Mouse (Mus musculus) liver, adult 2 months (tissue): ENCODE results near the gene C2cd3.

ENCODE experiments used
- CTCF ChIP-seq: fragments of 200-500 bp; IDR thresholded peaks from 2 replicates; pipeline ENCODE4 v1.5.1; 2011; ENCODE audit warnings: low read depth, low read length, control low read depth
- POLR2A ChIP-seq: fragments of 200-500 bp; IDR thresholded peaks from 2 replicates; pipeline ENCODE4 v1.6.1; 2011; ENCODE audit warnings: low read length, control low read depth; ENCODE audit not compliant: insufficient read depth; ENCODE audit errors: extremely low read depth

GRCm38 (mm10) chr7:100327514-100327913 lies 44.5 kb upstream of the C2cd3 start:
- TF ChIP-seq CTCF: no peak
- TF ChIP-seq POLR2A: no peak
